Mouse (Mus musculus): ENCODE results near the gene Dnase1l2.
A peak's percentile ranks its signal among the peaks of the same experiment; 100 is the strongest.
"Not testable (repeated sequence)": the region's sequence is repeated elsewhere in the genome, so short reads cannot be mapped to it uniquely, and the experiment has no call there.

Dnase1l2 gene

DNA sequence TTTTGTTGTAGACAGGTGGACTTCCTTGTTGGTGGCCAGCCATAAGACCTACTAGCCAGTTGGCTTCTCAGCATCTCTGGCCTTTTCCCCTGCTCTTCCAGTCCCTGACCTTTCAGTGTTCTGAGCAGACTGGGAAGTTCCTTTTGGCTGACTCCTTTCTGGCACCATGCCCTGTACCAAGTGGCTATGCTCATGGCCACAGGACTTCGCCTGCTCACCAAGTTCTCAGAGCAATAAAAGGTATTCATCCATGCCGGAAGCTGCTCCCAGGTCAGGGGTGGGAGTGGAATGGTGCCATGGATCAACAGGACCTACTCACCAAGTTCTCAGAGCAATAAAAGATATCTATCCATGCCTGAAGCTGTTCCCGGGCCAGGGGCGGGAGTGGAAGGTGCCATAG, 29.6 kb upstream of the Dnase1l2 start:
- no peak for DNase-seq (ENCODE audit: low read depth, low spot score)

GRCm38 (mm10) chr17:24470701-24471527, 28.0 kb upstream of the Dnase1l2 start:
- no peak for DNase-seq (ENCODE audit: low read depth, low spot score)

DNA sequence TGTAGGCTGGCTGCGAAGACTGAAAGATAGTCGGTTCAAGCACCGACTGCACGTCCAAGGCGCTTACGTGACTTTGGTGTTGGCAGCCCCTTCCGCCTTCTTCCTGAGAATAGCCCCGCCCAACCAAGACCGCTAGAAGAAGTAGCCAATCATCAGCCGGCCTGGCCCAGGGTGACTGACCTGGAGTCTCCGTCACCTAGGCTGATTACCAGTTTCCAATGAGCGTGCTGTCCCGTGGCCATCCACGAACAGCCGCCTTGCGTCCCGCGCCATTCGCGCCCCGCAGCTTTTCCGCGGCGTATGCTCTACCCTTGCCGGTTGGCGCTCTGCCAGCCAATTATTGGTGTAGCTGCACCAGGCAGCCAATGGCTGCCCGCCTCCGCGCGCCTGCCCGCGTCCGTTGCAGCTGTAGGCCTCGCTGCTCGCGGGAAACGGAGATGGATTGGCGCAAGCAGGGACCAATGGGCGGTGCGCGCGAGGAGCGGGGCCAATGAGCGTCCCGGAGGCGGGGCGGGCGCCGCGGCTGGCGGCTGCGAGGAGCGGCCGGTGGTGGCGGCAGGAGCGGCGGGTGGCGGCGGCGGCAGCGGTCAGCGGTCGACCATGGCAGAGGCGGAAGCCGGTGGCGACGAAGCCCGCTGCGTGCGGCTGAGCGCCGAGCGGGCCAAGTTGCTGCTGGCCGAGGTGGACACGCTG, 27.2 kb upstream of the Dnase1l2 start, which contains the start of the genes E4f1 and Pgp:
TSS of gene E4f1 (minus strand) at position 404 of the 693 bp plus-strand sequence.
TSS of gene Pgp (plus strand) at position 483 of the 693 bp plus-strand sequence.
- DNase-seq (ENCODE audit: low read depth, low spot score): peak; percentile 94

DNA sequence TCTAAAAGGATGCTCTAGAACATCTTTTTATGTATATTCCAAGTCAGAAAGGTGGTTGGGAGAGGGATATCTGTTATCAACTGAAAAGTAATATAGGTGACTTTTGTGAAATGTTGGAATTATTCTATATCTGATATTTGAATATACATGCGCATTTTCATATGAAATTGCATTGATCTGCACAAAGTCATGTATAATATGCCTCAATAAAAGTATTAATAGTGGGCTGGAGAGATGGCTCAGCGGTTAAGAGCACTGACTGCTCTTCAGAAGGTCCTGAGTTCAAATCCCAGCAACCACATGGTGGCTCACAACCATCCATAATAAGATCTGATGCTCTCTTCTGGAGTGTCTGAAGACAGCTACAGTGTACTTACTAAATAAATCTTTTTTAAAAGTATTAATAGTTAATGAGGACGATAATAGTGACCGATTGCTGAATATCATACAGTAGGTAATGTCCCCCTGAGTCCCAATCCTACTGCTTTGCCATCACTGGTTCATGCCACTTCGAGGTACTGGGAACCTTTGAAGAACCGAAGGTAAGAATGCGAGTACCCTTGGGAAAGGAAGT, 26.5 kb upstream of the Dnase1l2 start:
- DNase-seq (ENCODE audit: low read depth, low spot score): no peak

DNA sequence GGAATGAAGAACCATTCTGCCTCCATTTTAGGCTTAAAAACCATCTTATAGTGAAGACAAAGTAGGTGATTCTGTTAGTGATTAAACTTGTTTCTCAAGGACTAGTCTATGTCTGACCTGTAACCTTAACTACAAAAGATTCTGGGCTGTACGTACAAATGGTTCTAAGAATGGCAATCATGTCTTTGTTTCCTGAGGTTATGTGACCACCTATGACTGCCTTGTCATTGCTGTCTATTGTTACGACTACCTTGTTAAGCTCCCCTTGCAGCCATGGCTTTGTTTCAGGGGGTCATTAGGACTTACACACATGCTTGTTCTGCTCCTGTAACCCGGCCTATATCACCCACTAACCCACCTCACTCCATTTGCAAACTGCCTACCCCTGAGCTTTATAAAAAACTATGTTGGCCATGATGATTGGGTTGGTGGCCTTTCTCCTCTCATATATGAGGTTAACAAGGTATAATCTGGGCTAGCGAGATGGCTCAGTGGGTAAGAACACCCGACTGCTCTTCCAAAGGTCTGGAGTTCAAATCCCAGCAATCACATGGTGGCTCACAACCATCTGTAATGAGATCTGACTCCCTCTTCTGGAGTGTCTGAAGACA, 25.8 kb upstream of the Dnase1l2 start:
- no peak for DNase-seq (ENCODE audit: low read depth, low spot score)

DNA sequence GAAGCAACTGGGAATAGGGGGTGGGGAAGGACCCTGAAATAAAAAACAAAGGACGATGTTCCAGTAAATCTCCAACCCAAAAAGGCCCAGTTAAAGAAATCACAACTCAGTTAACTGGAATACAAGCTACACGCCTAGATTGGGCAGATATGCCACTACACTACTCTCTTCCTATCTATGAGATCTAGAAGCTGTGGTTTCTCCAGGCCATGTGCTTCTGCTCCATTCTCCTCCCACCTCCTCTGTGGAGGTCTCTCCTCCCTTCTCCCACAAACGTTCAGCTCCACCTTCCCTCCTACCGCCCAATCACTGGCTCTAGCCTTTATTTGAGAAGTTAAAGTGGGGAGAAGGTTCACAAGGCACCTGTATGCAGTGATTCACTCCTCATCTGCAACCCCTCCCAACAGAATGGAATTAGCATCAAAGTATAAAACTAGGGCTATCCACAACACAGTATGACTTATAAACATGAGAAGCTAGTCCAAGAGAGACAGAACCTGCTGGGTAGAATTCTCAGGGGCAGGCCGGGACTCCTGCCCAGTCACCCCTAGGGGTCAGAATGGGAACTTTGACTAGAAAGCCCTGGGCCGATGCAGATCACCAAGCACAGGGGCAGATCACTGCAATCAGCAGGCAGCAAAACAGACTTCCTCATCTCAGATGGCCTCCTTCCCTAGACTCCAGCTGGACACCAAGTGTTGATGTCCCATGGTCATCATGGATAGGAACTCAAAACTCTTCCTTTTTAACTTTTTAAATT, 20.6 kb upstream of the Dnase1l2 start:
- no peak for DNase-seq (ENCODE audit: low read depth, low spot score)

GRCm38 (mm10) chr17:24462932-24463331, 20.0 kb upstream of the Dnase1l2 start:
- DNase-seq (ENCODE audit: low read depth, low spot score): no peak

DNA sequence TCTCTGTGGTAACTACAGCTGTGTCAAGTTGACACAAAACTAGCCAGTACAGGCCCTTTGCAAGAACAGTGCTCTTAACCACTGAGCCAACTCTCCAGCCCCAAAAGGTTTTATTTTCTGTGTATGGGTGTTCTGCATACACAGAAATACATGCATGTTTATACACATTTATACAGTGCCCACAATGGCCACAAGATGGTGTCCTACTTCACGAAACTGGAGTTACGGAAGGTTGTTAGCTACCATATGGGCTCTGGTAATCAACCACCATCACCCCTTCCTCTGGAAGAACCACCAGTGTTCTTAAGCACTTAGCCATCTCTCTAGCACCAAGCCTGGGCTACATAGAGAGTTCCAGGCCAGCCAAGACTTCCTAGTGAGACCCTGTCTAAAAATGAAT, 18.7 kb upstream of the Dnase1l2 start:
- no peak for DNase-seq (ENCODE audit: low read depth, low spot score)

DNA sequence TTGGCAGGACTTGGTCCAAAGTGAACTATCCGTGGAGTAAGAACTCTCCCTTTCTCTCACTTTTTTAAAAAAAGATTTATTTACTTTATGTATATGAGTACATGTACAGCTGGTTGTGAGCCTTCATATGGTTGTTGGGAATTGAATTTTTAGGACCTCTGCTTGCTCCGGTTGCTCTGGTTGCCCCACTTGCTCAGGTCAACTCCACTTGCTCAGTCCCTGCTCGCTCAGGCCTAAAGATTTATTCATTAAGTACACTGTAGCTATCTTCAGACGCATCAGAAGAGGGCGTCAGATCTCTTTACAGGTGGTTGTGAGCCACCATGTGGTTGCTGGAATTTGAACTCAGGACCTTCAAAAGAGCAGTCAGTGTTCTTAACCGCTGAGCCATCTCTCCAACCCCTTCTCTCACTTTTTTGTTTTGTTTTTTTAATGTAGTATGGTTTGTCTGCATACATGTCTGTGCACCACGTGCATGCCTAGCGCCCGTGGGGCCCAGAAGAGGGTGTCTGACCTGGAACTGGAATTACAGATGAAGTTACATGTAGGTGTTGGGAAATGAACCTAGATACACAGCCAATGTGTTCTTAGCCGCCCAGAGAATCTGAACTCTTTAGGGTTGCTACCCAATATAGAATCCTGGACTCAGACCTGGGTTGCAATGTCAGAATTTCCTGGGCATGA, 12.8 kb upstream of the Dnase1l2 start:
- not testable (repeated sequence) for DNase-seq (ENCODE audit: low read depth, low spot score)

DNA sequence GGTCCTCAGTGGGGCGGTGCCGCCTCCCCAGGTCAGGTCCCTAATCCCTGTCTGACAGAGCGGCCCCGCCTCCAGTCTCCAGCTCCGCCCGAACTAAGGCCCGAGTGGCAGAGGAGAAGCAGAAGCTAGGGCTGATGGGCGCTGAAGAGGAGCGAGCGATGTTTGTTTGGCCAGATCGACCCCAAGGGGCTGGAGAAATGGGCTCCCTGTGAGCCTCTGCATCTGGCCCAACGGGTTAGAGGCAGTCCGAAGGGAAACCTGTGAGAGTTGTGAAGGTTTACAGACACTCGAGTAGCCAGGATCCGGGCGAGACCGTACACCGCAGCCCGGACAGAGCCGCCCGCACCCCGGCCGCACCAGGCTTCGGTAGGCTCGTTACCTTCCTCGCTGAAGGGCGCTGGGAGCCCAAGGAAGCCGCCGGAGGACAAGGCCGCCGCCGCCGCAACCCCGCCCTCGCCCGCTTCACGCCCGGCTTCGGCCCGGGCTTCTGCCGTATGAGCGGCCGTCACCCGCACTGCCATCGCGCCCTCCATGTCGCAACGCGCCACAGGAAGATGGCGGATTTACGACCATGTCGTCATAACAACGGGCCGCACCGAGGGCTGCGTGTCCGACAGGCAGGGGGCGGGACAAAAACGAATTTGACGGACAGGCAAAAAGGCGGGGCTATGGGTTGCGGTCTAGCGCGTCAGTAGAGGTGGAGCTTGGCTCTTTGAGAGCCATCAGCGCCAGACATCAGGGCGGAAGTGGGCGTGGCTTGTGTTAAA, 12.0 kb upstream of the Dnase1l2 start:
- DNase-seq (ENCODE audit: low read depth, low spot score): peak; percentile 99

- DNase-seq (ENCODE audit: low read depth, low spot score): no peak
Observed at GRCm38 (mm10) chr17:24454218-24454755, 11.4 kb upstream of the Dnase1l2 start.

- DNase-seq (ENCODE audit: low read depth, low spot score): no peak
Observed at GRCm38 (mm10) chr17:24453372-24453771, 10.5 kb upstream of the Dnase1l2 start.

GRCm38 (mm10) chr17:24451220-24451619, 8.3 kb upstream of the Dnase1l2 start:
- no peak for DNase-seq (ENCODE audit: low read depth, low spot score)

DNA sequence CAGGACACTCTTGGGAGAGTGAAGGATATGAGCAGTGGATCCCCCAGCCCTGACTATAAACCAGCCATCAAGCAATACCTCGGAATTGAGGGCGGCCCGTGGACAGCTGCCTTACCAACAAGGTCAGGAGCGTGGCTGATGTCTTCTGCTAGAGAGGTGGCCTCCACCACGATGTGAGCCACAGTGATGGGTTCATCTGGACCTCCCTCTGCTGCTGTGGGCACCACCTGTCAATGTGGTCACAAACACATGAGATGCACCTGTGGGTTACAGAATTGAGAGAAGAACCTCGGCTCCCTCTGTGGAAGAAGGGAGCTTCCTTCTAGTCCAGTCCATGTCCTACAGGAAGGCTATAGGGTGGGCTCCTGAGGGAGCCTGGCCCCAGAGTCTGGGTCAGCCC, 6.6 kb upstream of the Dnase1l2 start:
- DNase-seq (ENCODE audit: low read depth, low spot score): no peak

DNA sequence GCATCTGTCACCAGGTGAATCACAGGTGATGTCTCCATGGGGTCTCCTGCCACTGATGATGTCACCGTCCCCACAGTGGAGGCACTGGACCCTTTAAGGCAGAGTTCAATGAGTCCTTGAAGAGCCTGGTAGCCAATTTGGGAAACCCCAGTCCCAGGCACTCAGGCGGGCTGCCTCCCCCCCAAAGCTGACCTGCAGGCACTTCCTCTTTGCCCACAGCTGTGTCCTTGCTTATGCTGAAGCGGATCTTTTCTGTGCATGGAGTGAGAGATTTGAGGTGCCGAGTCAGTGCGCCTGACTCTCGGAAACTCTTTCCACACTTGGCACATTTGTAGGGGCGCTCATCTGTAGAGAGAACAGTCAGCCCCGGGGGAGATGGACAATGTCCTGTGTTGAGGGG, 3.7 kb upstream of the Dnase1l2 start:
- no peak for DNase-seq (ENCODE audit: low read depth, low spot score)

DNA sequence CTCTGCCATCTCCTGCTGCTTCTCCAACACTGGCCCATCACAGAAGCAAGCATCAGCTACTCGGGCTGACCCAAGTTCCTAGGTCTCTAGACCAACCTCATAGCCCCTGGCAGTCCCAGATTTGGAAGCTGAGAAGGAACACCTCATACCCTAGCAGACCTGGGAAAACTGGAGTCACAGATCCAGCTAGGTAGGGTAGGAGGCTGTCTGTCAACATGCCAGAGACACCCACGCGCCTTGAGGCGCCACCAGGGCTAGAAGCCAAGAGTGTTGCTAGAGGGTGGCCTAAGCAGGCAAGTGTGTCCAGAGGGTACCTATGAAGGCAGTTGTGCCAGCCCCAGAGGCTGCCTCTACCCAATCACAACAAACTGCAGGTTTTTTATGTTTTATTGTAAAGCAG, 504 bp upstream of the Dnase1l2 start:
- no peak for DNase-seq (ENCODE audit: low read depth, low spot score)

DNA sequence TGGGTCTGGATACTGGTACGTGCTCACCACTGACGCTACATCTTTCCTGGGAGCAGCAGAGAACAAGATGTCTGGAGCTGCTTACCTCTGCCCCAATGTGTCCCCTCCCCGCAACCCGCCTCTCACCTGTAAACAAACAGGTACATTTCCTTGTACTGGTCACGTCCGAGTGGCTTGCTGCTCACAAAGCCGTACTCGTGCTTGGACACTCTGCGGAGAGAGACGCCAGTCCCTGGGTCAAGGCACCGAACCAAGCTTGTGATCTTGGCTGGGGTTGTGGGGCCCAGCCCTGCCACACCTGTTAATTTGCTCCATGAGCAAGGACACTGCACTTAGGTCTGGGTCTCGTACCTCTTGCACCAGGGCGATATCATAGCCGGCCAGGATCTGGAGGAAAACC, 798 bp downstream of the Dnase1l2 start:
- no peak for DNase-seq (ENCODE audit: low read depth, low spot score)

GRCm38 (mm10) chr17:24441148-24441547, 1.8 kb downstream of the Dnase1l2 start:
- DNase-seq (ENCODE audit: low read depth, low spot score): no peak

GRCm38 (mm10) chr17:24440377-24440776, 2.5 kb downstream of the Dnase1l2 start:
- no peak for DNase-seq (ENCODE audit: low read depth, low spot score)

- no peak for DNase-seq (ENCODE audit: low read depth, low spot score)
Observed at GRCm38 (mm10) chr17:24437016-24437415, 5.9 kb downstream of the Dnase1l2 start.

Measured in retina, adult 2 months (tissue).